Mouse (Mus musculus) liver, embryonic 12.5 days (tissue): ENCODE results near the gene Prpf6. TPM values are rescaled to one million over a fixed set of nuclear protein-coding genes. Genes with fewer than 3 reads are reported as not detected.
A peak's percentile ranks its signal among the peaks of the same experiment; 100 is the strongest.

Source experiments
- ATAC-seq: fragments of 200-750 bp; cut with Nextera tagmentation; 2 replicates; pipeline ENCODE4 v1.8.0; 2017; ENCODE audit warnings: moderate number of reproducible peaks, mild to moderate bottlenecking, moderate library complexity
- H3K27ac ChIP-seq: fragments of 300-500 bp; sonication (generic); 2 replicates; pipeline ENCODE4 v1.5.1; 2016; ENCODE audit warnings: mild to moderate bottlenecking
- H3K27me3 ChIP-seq: fragments of 300-500 bp; sonication (generic); replicated peaks from 2 replicates; pipeline ENCODE4 v1.6.1; 2016; ENCODE audit warnings: mild to moderate bottlenecking, moderate library complexity
- H3K36me3 ChIP-seq: fragments of 300-500 bp; sonication (generic); 2 replicates; pipeline ENCODE4 v1.6.1; 2016; ENCODE audit warnings: mild to moderate bottlenecking, moderate library complexity
- H3K4me1 ChIP-seq: fragments of 300-500 bp; sonication (generic); 2 replicates; pipeline ENCODE4 v1.6.1; 2016
- H3K4me2 ChIP-seq: fragments of 300-500 bp; sonication (generic); 2 replicates; pipeline ENCODE4 v1.6.1; 2016; ENCODE audit warnings: mild to moderate bottlenecking, moderate library complexity
- H3K4me3 ChIP-seq: fragments of 300-500 bp; sonication (generic); 2 replicates; pipeline ENCODE4 v1.5.1; 2016; ENCODE audit warnings: mild to moderate bottlenecking, moderate library complexity
- H3K9ac ChIP-seq: fragments of 300-500 bp; sonication (generic); 2 replicates; pipeline ENCODE4 v1.6.1; 2016; ENCODE audit warnings: mild to moderate bottlenecking, moderate library complexity
- H3K9me3 ChIP-seq: fragments of 300-500 bp; sonication (generic); replicated peaks from 2 replicates; pipeline ENCODE4 v1.6.1; 2016; ENCODE audit warnings: mild to moderate bottlenecking, moderate library complexity
- WGBS: fragments of 180-500 bp; shearing (Covaris S2); methylation state at CpG from one replicate; pipeline ENCODE4 v1.1.7; 2016; ENCODE audit not compliant: insufficient replicate concordance; 5-methylcytosine and 5-hydroxymethylcytosine counted together
- polyA plus RNA-seq: library from polyadenylated mRNA; unstranded; fragments of >200 nt; fragmentation: Nextera tagmentation; extraction: Ambion mirVana; gene quantifications from 2 replicates; pipeline ENCODE4 v1.2.1, GENCODE M21; 2016

Gene Prpf6
- polyA plus RNA-seq, 1 experiment from 2014 or later, result 48.2 TPM

DNA sequence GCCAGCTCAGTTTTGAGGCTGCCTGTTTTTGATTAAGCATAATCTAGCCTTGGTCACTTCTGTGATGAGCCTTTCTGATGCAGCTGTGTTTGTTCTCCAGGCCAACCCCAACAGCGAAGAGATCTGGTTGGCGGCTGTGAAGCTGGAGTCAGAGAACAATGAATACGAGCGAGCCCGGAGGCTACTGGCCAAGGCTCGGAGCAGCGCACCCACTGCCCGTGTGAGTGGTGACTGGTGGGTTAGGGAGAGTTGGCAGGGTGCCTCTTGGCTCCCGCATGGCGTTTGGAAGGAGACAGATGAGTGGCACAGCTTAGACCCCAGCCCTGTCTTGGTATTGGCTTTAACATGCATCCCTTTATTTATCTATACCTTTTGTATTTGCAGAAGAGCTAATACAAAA is 57.3 kb downstream of the Prpf6 start:
- H3K9ac ChIP-seq, result no peak overlapping the region
- no peaks in the 10 kb centered on the region for H3K9me3 ChIP-seq
- 92% methylated on average over 10 of the region's 10 CpGs for WGBS
- H3K27me3 ChIP-seq, result no peaks in the 10 kb centered on the region
- no peaks in the 10 kb centered on the region for H3K4me1 ChIP-seq
- H3K36me3 ChIP-seq, result peaks cover 98% of the 10 kb centered on the region
- no peak overlapping the region for H3K27ac ChIP-seq
- no peak overlapping the region for H3K4me3 ChIP-seq
- no peak overlapping the region for H3K4me2 ChIP-seq
- no peak for ATAC-seq

DNA sequence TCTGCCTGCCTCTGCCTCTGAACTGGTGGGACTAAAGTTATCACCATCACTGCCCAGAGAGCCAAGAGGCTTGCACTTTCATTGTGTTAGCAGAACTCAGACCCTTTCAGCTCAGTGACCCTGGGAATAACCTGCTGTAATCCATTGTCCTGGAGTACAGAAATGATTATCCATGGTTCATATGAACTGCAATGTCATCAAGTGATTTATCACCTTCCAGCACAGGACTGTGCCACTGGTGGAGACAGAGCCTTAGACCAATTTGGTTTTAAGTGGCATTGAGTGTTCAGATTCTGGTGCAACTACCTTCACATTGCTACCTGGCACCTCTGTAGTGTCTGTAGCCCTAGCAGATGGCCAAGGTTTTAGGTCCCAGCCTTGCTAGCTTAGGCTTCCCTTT is 61.4 kb downstream of the Prpf6 start:
- ATAC-seq, result no peak
- peaks cover 88% of the 10 kb centered on the region for H3K36me3 ChIP-seq
- no peaks in the 10 kb centered on the region for H3K9me3 ChIP-seq

DNA sequence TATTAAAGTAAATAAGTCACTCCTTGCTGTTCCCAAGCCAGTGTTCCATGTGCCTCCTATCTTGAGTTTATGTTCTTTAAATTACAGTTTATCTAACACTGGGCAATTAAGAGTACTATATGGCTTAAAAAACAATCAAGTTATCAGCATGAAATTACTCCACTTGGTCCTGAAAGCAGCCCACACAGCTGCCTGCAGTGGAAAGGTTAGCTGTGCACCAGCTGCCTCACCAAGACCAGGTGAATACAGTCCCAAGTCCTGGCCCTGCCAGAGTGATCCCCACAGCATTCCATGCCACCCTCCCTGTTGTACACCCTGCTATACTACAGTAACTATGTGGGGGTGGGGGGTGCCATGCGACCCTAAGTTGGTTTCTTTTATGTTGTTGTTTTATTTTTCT is 61.9 kb downstream of the Prpf6 start:
- H3K36me3 ChIP-seq, result peaks cover 84% of the 10 kb centered on the region
- ATAC-seq, result no peak
- WGBS, result 79% methylated on average over 1 of the region's 1 CpGs
- H3K4me1 ChIP-seq, result peaks cover 11% of the 10 kb centered on the region
- H3K9ac ChIP-seq, result no peak overlapping the region
- no peak overlapping the region for H3K4me3 ChIP-seq
- H3K27me3 ChIP-seq, result no peaks in the 10 kb centered on the region
- H3K9me3 ChIP-seq, result no peaks in the 10 kb centered on the region
- no peak overlapping the region for H3K27ac ChIP-seq
- no peak overlapping the region for H3K4me2 ChIP-seq

More for the DNA sequence above, 61.4 kb downstream of the Prpf6 start:
- Histone ChIP-seq H3K4me2 (no peak overlapping the region), H3K27me3 (no peaks in the 10 kb centered on the region), H3K9ac (no peak overlapping the region), H3K4me1 (peaks cover 11% of the 10 kb centered on the region), H3K4me3 (no peak overlapping the region), H3K27ac (no peak overlapping the region)

DNA sequence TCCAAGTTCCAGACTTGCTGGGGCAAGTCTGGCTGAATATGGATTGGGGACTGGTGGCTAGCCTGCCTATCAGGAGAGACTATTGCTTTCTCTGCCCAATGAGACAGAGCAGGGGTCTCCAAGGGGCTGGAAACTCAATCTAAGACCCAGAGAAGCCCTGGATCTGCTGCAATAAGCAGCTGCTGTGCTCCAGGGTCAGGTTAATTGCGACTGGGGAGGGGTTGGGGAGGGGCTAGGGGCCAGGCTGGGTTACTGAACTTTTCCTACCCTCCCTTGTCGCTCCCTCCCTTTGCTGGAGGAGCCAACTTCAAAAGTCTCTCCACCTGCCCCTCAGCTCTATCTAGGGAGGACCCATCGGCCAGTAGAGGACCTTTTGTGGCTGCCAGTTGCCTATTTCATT is 65.1 kb downstream of the Prpf6 start, which contains the start of gene Gm29797:
Gene Gm29797 (plus strand): TSS at position 301 of the 400 bp plus-strand sequence.
- WGBS, result 62% methylated on average over 3 of the region's 3 CpGs
- H3K9ac ChIP-seq, result no peak within 1 kb of the TSS
- H3K27ac ChIP-seq, result no peak within 1 kb of the TSS
- ATAC-seq, result no peak
- H3K27me3 ChIP-seq, result no peaks in the 10 kb centered on the region
- peaks cover 24% of the 10 kb centered on the region for H3K4me1 ChIP-seq
- H3K9me3 ChIP-seq, result no peaks in the 10 kb centered on the region
- no peak within 1 kb of the TSS for H3K4me3 ChIP-seq
- peaks cover 53% of the 10 kb centered on the region for H3K36me3 ChIP-seq
- H3K4me2 ChIP-seq, result no peak within 1 kb of the TSS

DNA sequence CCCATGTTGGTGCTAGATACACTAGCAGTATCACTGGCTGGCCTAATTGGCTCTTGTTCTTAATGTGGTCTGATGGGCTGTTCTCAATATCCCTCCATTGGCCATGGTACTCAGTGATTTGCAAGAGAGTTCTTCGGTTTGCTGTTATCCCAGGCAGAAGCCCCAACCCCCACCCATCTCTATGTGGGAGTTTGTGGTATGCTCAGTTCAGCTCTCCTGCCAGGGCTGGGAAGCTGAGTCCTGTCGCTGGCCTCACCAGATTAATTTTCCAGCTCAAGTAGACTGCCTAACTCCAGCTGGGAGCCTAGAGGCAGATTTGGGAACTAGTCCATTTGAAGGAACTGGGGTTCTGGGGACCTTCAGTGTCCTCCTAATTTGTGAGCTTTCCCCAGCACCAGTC is 65.8 kb downstream of the Prpf6 start:
- Histone ChIP-seq H3K9me3 (no peaks in the 10 kb centered on the region), H3K27me3 (no peaks in the 10 kb centered on the region), H3K4me1 (peaks cover 24% of the 10 kb centered on the region), H3K36me3 (peaks cover 46% of the 10 kb centered on the region), H3K27ac (no peak overlapping the region), H3K9ac (no peak overlapping the region), H3K4me3 (no peak overlapping the region), H3K4me2 (no peak overlapping the region)
- 56% methylated on average over 2 of the region's 2 CpGs for WGBS
- no peak for ATAC-seq

DNA sequence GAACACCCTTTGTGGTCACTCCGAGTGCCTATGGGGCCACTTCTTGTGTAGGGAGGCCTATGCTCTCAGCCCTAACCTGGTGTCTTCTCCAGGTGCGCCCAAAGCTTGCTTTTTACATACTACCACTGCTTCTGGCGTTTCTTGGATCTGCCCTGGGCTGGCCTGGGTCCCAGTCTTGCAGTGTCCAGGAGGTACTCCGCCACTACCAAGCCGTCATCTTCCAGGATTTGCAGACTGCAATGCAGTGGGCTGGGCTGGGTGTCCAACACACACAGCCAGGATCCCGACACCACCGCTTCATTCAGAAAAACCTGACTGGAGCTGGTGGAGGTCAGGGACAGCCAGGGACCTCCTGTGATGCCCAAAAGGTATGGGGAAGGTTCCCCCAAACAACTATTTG is 66.9 kb downstream of the Prpf6 start:
- Histone ChIP-seq H3K4me1 (peaks cover 34% of the 10 kb centered on the region), H3K27ac (no peak overlapping the region), H3K4me2 (no peak overlapping the region), H3K4me3 (no peak overlapping the region), H3K9ac (no peak overlapping the region), H3K27me3 (no peaks in the 10 kb centered on the region), H3K36me3 (peaks cover 35% of the 10 kb centered on the region), H3K9me3 (no peaks in the 10 kb centered on the region)
- WGBS, result 76% methylated on average over 7 of the region's 7 CpGs
- ATAC-seq, result no peak

DNA sequence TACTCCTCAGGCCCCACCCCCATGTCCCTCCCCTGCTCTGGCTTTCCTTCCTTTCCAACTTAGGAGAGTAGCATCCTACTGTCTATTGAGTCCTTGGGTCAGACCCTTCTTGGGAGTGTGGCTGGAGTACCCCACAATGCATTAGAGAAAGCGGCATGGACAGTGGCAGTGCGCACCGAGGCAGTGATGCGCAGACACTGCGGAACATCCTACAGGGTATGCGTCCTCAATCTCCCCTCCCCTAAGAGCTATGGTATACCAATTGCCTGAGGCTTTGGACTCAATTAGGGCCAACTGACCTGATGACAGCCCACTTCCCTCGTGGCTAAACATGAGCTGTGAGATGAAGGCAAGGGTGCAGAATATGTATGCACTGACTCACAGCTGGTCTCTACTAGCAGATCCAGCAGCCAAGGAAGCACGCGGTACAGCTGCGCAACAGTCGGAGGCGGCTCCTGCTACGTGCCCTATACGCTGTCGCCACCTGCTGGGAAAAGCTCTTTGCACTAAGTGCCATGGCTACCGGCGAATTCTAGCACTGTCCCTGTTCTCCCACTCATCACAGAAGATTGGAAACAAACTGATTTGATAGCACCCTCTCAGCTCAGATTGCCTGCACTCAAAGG is 67.4 kb downstream of the Prpf6 start:
- H3K4me3 ChIP-seq, result no peak overlapping the region
- no peaks in the 10 kb centered on the region for H3K9me3 ChIP-seq
- H3K36me3 ChIP-seq, result peaks cover 30% of the 10 kb centered on the region
- peak; percentile 61 for ATAC-seq
- no peak overlapping the region for H3K27ac ChIP-seq
- H3K4me2 ChIP-seq, result peak overlapping the region; percentile 31
- no peak overlapping the region for H3K9ac ChIP-seq
- peaks cover 35% of the 10 kb centered on the region for H3K4me1 ChIP-seq
- H3K27me3 ChIP-seq, result no peaks in the 10 kb centered on the region
- WGBS, result 28% methylated on average over 17 of the region's 17 CpGs

DNA sequence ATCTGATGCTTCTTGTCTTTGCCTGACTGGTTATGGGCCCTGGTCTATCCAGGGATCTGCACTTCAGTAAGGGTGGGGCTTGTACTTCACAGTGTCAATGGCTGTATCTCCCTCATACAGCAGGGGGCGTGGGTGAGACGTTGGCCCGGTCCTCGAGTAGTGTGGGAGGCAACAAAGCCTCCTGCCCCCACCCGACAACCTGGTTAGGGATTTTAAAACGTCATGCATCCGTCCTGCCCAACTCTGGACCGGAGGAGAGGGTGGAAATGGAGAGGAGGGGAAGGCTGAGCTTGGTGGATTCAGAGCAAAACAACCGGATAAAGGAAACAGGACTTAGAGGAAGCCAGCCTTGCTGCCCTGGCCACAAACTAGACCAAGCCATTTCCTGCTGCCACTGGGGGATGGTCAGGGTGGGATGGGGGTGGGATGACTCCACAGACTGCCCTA is 68.0 kb downstream of the Prpf6 start:
- peak; percentile 77 for ATAC-seq
- H3K4me2 ChIP-seq, result peak overlapping the region; percentile 31
- peaks cover 35% of the 10 kb centered on the region for H3K4me1 ChIP-seq
- peaks cover 24% of the 10 kb centered on the region for H3K36me3 ChIP-seq
- WGBS, result under 1% methylated on average over 9 of the region's 9 CpGs
- H3K4me3 ChIP-seq, result no peak overlapping the region
- no peak overlapping the region for H3K27ac ChIP-seq
- H3K9me3 ChIP-seq, result no peaks in the 10 kb centered on the region
- H3K9ac ChIP-seq, result no peak overlapping the region
- no peaks in the 10 kb centered on the region for H3K27me3 ChIP-seq

DNA sequence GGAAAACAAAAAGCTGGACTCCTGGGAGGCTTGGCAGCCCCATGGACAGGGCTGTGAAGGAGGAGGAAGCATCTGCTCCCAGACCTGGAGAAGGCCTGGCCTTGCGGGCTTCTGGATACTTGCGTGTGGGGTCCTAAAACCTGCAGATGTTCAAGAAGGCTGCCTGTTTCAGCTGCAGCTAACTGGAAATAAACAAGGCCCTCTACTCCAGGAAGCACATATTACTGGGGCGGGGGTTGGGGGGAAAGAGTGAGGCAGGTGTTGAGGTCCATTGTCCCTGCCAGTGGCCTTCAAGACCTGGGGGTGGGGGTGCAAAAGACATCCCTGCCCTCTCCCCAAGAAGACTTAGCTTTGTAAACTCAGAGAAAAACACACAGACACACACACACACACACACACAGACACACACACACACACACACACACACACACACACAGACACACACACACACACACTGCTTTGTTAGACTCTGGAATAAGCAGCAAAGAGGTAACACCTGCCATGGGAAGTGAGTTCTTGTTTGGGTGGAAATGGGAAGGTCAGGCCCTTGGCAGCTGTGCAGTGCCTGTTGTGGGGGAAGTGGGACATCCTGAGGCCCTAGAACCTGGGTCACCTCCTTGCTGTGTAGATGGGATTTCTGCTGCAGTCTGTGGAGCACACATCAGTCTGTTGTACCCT is 71.1 kb downstream of the Prpf6 start:
- no peaks in the 10 kb centered on the region for H3K9me3 ChIP-seq
- peaks cover 27% of the 10 kb centered on the region for H3K4me1 ChIP-seq
- H3K27me3 ChIP-seq, result 0 out of 2 replicates have a peak, but pooled peaks cover 2% of the 10 kb centered on the region
- ATAC-seq, result no peak
- 71% methylated on average over 3 of the region's 3 CpGs for WGBS
- H3K36me3 ChIP-seq, result no peaks in the 10 kb centered on the region
- H3K9ac ChIP-seq, result no peak overlapping the region; the same call in 1 of the 2 replicates
- H3K27ac ChIP-seq, result 0 out of 2 replicates have a peak overlapping the region, but pooled peaks have one; percentile 26
- H3K4me2 ChIP-seq, result no peak overlapping the region
- H3K4me3 ChIP-seq, result no peak overlapping the region

DNA sequence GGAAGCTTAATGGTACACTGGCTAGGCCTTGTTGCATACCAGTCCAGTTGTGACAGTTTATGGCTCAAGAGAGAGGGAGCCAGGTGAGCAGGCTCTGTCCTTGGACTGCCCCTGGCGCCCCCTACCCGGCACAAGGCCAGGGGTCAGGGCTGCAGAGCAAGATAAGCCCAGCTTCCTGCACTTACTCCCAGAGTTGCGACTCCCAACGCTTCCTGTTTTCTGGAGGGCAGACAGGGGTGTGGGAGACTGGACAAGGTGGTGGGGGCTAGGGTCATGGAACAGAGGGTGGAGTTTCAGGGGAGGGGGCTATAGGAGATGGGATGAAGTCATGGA is 71.6 kb downstream of the Prpf6 start:
- H3K27ac ChIP-seq, result 0 out of 2 replicates have a peak overlapping the region, but pooled peaks have one; percentile 26

DNA sequence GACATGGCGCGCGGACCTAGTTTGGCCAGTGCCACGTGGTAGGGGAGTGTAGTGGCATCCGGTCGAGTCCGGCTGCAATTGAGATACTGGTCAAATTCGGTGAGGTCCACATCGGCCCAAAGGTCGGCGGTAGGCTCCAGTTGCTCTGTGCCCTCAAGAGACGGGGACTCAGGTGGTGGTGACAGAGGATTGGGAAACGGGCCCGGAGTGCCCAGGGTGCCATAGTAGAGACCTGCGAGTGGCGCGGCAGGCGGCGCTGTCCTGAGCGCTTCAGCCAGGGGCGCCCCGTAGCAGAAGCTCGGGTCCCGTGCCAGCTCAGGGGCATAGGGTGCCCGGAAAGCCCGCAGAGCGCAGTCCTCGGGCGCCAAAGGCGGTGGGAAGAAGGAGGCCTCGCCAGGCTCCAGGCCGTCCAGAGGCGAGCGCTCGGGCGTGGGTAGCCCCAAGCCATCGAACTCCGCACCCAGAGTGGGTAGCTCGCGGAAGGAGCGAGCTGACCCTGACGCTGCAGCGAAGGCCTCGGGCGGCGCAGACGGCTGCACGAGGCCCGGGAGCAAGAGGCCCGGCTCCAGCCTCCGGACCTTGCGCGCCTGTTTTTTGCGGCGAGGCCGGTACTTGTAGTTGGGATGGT is 78.7 kb downstream of the Prpf6 start:
- no peak overlapping the region for H3K27ac ChIP-seq
- no peak for ATAC-seq
- H3K27me3 ChIP-seq, result peaks cover 79% of the 10 kb centered on the region
- peak overlapping the region; percentile 49 for H3K4me3 ChIP-seq
- H3K4me1 ChIP-seq, result peaks cover 8% of the 10 kb centered on the region
- H3K36me3 ChIP-seq, result no peaks in the 10 kb centered on the region
- peak overlapping the region; percentile 61 for H3K4me2 ChIP-seq
- H3K9me3 ChIP-seq, result no peaks in the 10 kb centered on the region
- WGBS, result 5% methylated on average over 56 of the region's 56 CpGs
- no peak overlapping the region for H3K9ac ChIP-seq

More for the DNA sequence above, 71.6 kb downstream of the Prpf6 start:
- ATAC-seq, result peak; percentile 19; the same call in 1 of the 2 replicates
- Histone ChIP-seq H3K9ac (no peak overlapping the region), H3K36me3 (no peaks in the 10 kb centered on the region), H3K4me1 (peaks cover 24% of the 10 kb centered on the region), H3K27me3 (peaks cover 7% of the 10 kb centered on the region), H3K9me3 (no peaks in the 10 kb centered on the region), H3K4me3 (no peak overlapping the region), H3K4me2 (no peak overlapping the region)
- 9% methylated on average over 4 of the region's 4 CpGs for WGBS

DNA sequence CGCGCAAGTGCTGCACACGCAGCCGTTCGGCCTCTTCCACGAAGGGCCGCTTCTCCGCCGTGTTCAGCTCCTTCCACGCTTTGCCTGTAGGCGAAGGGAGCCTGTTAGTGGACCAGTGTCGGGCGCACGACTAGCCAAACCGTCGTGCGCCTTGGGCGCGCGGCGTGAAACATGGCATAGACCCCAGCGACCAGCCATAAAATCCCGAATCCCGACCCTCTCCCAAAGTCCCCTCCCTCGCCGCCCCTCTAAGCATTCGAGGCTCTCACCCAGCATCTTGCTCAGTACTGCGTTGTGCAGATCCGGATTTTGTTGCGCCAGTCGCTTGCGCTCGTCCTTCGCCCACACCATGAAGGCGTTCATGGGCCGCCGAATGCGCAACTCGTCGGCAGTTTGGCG is 79.2 kb downstream of the Prpf6 start:
- H3K9ac ChIP-seq, result peak overlapping the region; percentile 45; the same call in 1 of the 2 replicates
- under 1% methylated on average over 41 of the region's 41 CpGs for WGBS
- H3K4me1 ChIP-seq, result peaks cover 13% of the 10 kb centered on the region
- H3K27ac ChIP-seq, result no peak overlapping the region
- H3K9me3 ChIP-seq, result no peaks in the 10 kb centered on the region
- peak overlapping the region; percentile 49 for H3K4me3 ChIP-seq
- no peak for ATAC-seq
- H3K4me2 ChIP-seq, result peak overlapping the region; percentile 61
- no peaks in the 10 kb centered on the region for H3K36me3 ChIP-seq
- peaks cover 80% of the 10 kb centered on the region for H3K27me3 ChIP-seq
